Mouse (Mus musculus): ENCODE results near the gene Haao. TPM values are rescaled to one million over a fixed set of nuclear protein-coding genes. Genes with fewer than 3 reads are reported as not detected.

Haao gene
- polyA plus RNA-seq, 1 experiment from 2014 or later: 0.68 TPM

DNA sequence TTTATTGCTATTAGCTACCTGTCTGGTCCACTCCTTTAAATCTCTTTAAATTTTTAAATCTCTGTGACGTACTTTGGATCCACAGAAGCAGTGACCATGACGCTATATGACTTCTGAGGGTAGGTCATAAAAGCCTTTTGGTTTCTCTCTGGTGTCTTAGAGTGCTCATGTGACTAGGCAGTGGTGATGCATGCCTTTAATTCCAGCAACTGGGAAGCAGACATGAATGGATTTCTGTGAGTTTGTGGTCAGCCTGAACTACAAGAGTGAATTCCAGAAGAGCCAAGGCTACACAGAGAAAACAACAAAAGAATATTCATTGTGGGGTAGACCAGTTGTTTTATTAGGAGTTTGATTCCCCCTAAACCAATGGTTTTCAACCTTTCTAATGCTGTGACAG lies 35.0 kb upstream of the Haao start:
- H3K27ac ChIP-seq: no peak overlapping the region
- no peak for DNase-seq (ENCODE audit: low spot score)
- no peaks in the 10 kb centered on the region for H3K4me1 ChIP-seq
- H3K36me3 ChIP-seq: no peaks in the 10 kb centered on the region
- H3K9me3 ChIP-seq: no peaks in the 10 kb centered on the region
- WGBS: 83% methylated on average over 2 of the region's 2 CpGs
- no peak overlapping the region for H3K4me3 ChIP-seq
- no peaks in the 10 kb centered on the region for H3K27me3 ChIP-seq (ENCODE audit: insufficient read depth, poor library complexity, severe bottlenecking)

DNA sequence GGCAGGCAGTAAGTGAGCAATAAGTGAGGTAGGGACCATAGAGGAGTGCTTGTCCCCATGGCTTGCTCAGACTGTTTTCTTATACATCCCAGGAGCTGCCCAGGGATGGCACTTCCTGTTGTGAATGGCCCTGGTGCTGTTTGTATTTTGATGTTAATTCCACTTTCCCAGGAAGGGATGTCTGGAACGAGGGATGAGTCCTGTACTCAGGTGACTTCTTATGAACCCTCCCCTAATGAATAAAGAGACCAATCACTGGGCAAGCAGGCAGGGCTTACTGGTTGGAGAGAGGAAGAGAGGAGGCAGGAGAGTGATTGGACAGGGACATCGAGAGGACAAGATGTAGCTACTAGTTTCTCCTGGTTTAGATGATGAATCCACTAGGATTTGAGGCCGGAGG lies 33.3 kb upstream of the Haao start:
- DNase-seq (ENCODE audit: low spot score): no peak
- H3K27ac ChIP-seq: no peak overlapping the region
- no peaks in the 10 kb centered on the region for H3K9me3 ChIP-seq
- no peak overlapping the region for H3K4me3 ChIP-seq
- H3K4me1 ChIP-seq: no peaks in the 10 kb centered on the region
- no peaks in the 10 kb centered on the region for H3K36me3 ChIP-seq
- H3K27me3 ChIP-seq (ENCODE audit: insufficient read depth, poor library complexity, severe bottlenecking): no peaks in the 10 kb centered on the region
- WGBS: 79% methylated on average over 3 of the region's 3 CpGs

DNA sequence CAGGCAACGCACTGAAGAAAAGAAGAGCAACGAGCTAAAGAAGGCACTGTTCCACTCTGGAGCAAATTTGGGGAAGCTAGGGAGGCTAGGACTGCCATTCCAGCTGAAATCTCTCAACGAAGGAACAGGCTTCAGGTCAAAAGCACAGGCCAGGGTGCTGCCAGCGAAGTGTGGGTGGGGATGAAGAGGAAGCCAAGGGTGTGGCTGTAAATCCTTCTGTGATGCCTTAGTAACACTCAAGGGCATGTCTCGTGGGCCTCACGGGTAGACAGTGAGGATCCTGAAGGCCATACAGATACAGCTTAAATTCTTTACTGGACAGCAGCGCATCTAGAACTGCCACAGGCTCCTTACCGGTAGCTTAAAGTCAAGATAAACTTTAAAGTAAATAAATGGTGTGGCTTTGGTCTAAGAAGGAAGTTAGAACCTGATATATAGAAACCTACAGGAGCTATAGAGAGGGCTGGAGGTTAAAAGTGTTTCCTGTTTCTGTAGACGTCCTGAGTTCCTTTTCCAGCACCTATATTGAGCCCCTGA lies 32.5 kb upstream of the Haao start:
- DNase-seq (ENCODE audit: low spot score): no peak
- Histone ChIP-seq H3K4me1 (no peaks in the 10 kb centered on the region), H3K4me3 (no peak overlapping the region), H3K27me3 (ENCODE audit: insufficient read depth, poor library complexity, severe bottlenecking) (no peaks in the 10 kb centered on the region), H3K9me3 (no peaks in the 10 kb centered on the region), H3K36me3 (no peaks in the 10 kb centered on the region), H3K27ac (no peak overlapping the region)
- WGBS: 66% methylated on average over 9 of the region's 9 CpGs

DNA sequence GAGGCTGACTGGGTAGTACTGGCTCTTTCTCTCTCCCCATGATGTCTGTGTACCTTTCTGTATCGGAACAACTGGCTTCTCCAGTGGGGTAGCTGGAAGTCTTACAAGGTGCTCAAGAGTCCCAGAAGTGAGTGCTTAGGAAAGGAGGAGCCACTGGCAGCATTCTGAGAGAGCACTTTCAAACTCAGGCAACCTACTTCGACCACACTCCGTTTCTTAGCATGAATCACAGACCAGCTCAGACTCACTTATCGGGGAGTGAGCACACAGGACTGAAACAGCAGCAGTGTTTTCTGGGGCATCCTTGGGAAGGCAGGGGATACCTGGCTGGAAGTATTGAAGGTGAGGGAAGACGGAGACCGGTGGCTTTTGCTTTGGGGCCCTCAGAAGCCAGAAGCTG lies 31.9 kb upstream of the Haao start:
- Histone ChIP-seq H3K27me3 (ENCODE audit: insufficient read depth, poor library complexity, severe bottlenecking) (no peaks in the 10 kb centered on the region), H3K27ac (no peak overlapping the region), H3K4me1 (no peaks in the 10 kb centered on the region), H3K4me3 (no peak overlapping the region), H3K36me3 (no peaks in the 10 kb centered on the region), H3K9me3 (no peaks in the 10 kb centered on the region)
- DNase-seq (ENCODE audit: low spot score): no peak
- WGBS: 86% methylated on average over 6 of the region's 6 CpGs

DNA sequence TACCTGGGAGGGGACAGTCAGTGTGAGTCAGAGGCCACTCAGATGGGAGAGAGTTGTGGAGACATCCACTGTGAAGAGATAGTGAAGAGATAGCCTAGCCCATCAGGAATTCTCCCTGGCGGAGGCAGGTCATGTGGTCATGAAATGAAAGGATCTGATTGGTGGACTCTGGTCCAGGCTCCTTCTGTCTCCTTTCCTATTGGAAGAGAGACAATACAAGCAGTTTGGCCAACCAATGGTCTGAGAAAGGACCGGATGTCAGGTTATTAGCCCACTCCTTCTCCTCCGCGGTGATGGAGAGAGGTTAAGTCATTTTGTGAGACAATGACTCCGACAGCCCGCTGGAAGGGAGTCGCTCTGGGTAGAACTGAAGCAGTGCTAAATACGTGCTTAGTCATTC lies 26.8 kb upstream of the Haao start:
- WGBS: 62% methylated on average over 8 of the region's 8 CpGs
- Histone ChIP-seq H3K36me3 (no peaks in the 10 kb centered on the region), H3K9me3 (no peaks in the 10 kb centered on the region), H3K4me3 (no peak overlapping the region), H3K27me3 (ENCODE audit: insufficient read depth, poor library complexity, severe bottlenecking) (no peaks in the 10 kb centered on the region), H3K27ac (no peak overlapping the region), H3K4me1 (no peaks in the 10 kb centered on the region)
- no peak for DNase-seq (ENCODE audit: low spot score)

DNA sequence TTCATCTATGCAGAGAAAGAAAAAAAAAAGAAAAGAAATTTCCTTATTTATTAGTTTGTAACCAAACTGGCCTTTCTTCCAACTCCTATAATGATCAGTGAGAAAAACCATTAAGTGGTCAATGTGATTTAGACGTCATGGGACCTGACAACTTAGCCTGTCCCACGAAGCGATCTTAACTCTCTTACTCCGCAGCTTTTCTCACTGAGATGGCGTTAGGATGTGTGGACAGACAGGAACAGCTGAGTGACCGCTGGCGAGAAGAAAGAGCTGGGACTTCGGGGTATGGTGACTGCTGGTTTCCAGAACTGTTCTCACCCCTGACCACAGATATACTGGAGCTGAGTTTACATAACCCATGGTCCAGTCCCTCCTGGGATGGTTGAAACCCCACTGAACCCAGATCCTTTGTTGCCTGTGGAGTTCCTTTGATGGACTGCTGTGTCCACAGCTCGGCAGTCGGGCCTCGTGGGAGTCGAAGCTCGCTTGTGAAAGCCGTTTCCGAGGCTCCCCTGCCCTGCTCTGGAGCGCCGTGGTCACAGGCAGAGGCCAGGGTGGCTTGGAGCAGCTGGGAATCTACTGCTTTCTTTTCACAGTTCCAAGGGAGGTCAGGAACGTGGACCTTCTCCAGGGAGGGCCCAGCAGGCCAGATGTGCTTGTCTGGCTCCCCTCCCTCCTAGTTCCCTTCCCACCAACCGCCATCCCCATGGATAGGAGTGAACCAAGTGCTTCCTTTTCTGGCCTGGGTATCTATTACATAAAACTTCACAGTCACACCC lies 25.8 kb upstream of the Haao start:
- Histone ChIP-seq H3K36me3 (no peaks in the 10 kb centered on the region), H3K27me3 (ENCODE audit: insufficient read depth, poor library complexity, severe bottlenecking) (no peaks in the 10 kb centered on the region), H3K9me3 (no peaks in the 10 kb centered on the region), H3K4me1 (no peaks in the 10 kb centered on the region), H3K27ac (no peak overlapping the region), H3K4me3 (no peak overlapping the region)
- no peak for DNase-seq (ENCODE audit: low spot score)
- WGBS: 78% methylated on average over 19 of the region's 19 CpGs

DNA sequence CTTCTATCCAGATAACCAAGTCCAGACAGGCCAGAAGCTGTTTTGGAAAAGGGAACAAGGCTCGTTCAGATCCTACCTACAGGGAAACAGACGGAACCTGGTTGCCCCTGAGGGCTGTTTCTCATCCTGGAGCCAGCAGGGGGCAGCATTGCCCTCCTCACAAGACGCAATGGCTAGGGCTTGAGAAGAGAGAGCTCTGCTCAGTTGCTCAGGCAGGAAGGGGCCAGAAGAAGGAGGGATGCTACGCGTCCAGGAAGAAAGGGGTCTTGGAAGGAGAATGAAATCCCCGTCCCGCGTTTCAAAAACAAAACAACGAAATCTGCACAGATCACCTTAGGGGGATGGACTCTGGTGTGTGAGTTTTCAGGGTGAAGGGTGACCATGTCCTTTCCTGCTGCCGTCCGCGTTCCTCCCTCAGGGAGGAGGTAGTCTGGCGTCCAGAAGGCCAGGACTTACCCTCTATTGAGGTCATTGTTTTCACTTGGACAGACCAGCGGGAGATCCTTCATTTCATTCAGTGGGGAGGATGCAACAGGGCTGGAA lies 25.1 kb upstream of the Haao start:
- 31% methylated on average over 14 of the region's 14 CpGs for WGBS
- DNase-seq (ENCODE audit: low spot score): peak; percentile 89
- Histone ChIP-seq H3K27ac (no peak overlapping the region), H3K4me1 (no peaks in the 10 kb centered on the region), H3K36me3 (no peaks in the 10 kb centered on the region), H3K4me3 (no peak overlapping the region), H3K9me3 (no peaks in the 10 kb centered on the region), H3K27me3 (ENCODE audit: insufficient read depth, poor library complexity, severe bottlenecking) (no peaks in the 10 kb centered on the region)

DNA sequence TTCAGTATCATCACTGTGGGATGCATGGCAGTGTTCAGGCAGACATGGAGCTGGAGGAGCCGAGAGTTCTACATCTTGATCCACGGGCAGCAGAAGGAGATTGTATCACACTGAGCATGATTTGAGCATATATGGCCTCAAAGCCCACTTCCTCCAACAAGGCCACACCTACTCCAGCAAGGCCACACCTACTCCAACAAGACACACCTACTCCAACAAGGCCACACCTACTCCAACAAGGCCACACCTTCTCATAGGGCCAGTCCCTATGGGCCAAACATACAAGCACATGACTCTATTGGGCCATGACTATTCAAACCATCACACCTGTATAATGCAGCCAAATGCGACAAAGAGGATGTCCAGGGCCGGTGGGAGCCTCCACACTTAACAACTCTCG lies 23.6 kb upstream of the Haao start:
- no peaks in the 10 kb centered on the region for H3K36me3 ChIP-seq
- H3K27me3 ChIP-seq (ENCODE audit: insufficient read depth, poor library complexity, severe bottlenecking): no peaks in the 10 kb centered on the region
- H3K4me1 ChIP-seq: no peaks in the 10 kb centered on the region
- H3K27ac ChIP-seq: no peak overlapping the region
- H3K9me3 ChIP-seq: no peaks in the 10 kb centered on the region
- DNase-seq (ENCODE audit: low spot score): no peak
- WGBS: 86% methylated on average over 5 of the region's 5 CpGs
- H3K4me3 ChIP-seq: no peak overlapping the region

DNA sequence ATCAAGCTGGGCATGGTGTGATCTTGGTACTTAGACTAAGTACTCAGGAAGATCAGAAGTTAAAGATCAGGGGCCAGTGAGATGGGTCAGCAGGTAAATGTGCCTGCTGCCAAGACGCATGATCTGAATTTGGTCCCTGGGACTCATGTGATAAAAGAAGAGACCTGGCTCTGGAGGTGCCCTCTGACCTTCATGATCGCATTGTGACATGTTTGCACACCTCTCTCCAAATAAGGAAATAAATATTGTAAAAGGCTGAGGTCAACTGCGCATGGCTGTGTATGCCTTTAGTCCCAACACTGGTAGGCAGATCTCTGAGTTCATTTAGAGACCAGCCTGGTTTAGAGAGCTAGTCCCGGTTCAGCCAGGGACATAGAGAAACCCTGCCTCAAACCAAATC lies 22.6 kb upstream of the Haao start:
- Histone ChIP-seq H3K36me3 (no peaks in the 10 kb centered on the region), H3K9me3 (no peaks in the 10 kb centered on the region), H3K4me3 (no peak overlapping the region), H3K4me1 (no peaks in the 10 kb centered on the region), H3K27ac (no peak overlapping the region), H3K27me3 (ENCODE audit: insufficient read depth, poor library complexity, severe bottlenecking) (0 out of 2 replicates have a peak, but pooled peaks cover 4% of the 10 kb centered on the region)
- 92% methylated on average over 4 of the region's 4 CpGs for WGBS
- DNase-seq (ENCODE audit: low spot score): no peak

DNA sequence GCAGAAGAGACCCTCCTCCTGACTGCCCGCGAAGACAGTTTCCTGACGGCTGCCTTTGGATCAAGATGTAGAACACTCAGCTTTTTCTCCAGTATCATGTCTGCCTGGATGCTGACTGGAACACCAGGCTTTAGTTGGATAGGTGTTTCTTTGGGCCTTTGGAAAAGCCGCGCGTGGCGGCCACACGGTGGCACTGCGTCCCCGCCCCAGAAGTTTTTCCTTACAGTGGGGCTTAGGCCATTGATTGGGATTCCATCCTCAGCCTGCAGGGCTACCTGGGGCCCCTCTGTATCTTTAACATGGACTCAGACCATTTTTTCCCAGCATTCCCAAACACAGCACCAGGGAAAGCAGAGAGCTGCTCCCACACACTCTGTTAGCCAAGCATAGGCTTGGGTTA lies 18.8 kb upstream of the Haao start:
- 18% methylated on average over 10 of the region's 10 CpGs for WGBS
- Histone ChIP-seq H3K4me1 (peaks cover 9% of the 10 kb centered on the region; the same call in 1 of the 2 replicates), H3K36me3 (no peaks in the 10 kb centered on the region), H3K27me3 (ENCODE audit: insufficient read depth, poor library complexity, severe bottlenecking) (peaks cover 15% of the 10 kb centered on the region), H3K27ac (no peak overlapping the region), H3K4me3 (no peak overlapping the region), H3K9me3 (no peaks in the 10 kb centered on the region)
- DNase-seq (ENCODE audit: low spot score): no peak

DNA sequence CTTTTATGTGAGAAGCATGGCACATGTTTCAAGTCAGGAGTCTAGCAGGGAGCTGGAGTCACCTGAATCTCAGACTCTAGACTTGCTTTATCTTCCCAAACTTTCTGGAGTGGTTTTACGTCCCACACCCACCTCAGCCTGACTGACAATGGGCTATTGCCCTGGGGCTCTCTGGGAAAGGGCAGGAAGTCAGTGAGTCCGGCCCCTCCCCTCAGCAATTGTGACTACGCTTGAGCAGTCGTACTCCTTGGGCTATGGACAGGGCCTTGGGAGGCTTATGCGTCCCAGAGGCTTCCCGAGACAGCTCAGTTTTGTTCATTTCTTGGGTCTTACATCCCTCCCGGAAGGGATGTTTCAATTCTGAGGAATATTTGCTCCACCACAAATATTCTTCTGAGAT lies 17.6 kb upstream of the Haao start:
- WGBS: 66% methylated on average over 7 of the region's 7 CpGs
- Histone ChIP-seq H3K27ac (no peak overlapping the region), H3K9me3 (no peaks in the 10 kb centered on the region), H3K4me1 (peaks cover 9% of the 10 kb centered on the region; the same call in 1 of the 2 replicates), H3K36me3 (no peaks in the 10 kb centered on the region), H3K27me3 (ENCODE audit: insufficient read depth, poor library complexity, severe bottlenecking) (peaks cover 15% of the 10 kb centered on the region), H3K4me3 (no peak overlapping the region)
- DNase-seq (ENCODE audit: low spot score): no peak

DNA sequence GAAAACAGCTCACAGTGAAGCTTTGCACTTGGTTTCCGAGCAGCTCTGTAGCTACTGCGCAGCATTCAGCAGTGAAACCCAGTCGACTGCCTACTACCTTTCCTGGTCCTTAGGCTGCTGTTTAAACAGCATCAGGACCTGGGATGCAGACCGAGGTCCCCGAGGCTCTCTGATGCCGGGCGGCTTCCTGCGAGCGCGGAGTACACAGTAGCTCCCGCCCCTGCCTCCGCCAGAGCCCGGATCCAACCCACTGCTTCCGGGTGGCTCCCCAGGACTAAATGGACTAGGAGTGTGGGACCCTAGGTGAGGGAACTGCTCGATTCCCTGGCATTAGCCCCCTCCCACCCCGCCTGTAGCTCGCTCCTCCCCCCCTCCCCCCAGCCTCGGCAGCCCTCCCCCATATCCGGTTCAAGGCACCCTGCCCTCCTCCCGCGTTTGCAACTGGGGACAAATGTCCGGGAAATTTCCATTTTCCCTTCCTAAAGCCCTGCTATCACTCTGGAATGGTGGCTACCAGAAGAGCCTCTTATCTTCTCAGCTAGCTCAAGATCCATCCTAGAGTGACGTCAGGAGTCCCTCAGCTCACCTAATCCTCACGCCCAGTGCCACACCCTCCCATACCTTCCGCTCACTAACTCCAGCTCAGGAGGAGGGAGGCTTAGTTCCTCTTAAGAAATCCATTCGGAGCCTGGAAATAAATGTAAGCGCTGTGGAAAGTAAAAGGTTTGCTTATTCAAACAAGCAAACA lies 14.5 kb upstream of the Haao start:
- H3K36me3 ChIP-seq: no peaks in the 10 kb centered on the region
- peaks cover 9% of the 10 kb centered on the region; the same call in 1 of the 2 replicates for H3K4me1 ChIP-seq
- under 1% methylated on average over 27 of the region's 27 CpGs for WGBS
- peaks cover 15% of the 10 kb centered on the region for H3K27me3 ChIP-seq (ENCODE audit: insufficient read depth, poor library complexity, severe bottlenecking)
- H3K27ac ChIP-seq: peak overlapping the region; percentile 93
- peak overlapping the region; percentile 82 for H3K4me3 ChIP-seq
- DNase-seq (ENCODE audit: low spot score): no peak
- H3K9me3 ChIP-seq: no peaks in the 10 kb centered on the region

Data from heart, embryonic 10.5 days (tissue).